Mouse (Mus musculus) lung, adult 18-20 months (tissue): Measurements from ENCODE around the gene Pde9a.

Experiments used
- DNase-seq, 2 experiments: peaks; one replicate each; pipeline ENCODE4 v3.0.0; 2022; ENCODE audit warnings: mixed read lengths in 2 of 2

Gene Pde9a

DNA sequence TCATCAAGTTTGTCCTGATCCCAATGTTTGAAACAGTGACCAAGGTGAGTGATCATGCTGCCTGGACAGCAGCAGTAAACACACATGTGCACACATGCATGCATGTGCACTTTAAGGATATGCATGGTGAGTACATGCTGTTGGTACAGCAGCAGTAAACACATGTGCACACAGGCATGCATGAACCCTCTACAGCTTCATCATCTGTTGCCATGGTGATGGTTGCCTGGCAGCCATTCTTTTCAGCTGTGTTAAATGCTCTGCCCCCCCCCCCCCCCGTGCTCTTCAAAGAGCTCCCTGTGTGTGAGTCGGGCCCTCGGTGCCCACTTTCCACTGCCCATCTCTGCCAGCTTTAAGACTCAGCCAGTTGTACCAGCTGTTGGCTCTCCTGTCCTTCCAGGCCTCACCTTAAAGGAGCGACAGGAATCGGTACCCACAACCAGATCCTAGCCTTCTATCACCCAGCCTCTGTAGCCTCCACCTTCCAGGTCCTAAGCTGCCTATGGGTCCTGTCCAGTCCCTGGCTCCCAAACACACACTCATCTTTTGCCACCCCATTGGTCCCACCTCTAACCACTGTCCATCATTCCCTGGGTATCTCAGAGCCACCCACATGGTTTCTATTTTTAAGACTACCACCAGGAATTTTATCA lies 84.9 kb downstream of the Pde9a start:
- no peak for DNase-seq

DNA sequence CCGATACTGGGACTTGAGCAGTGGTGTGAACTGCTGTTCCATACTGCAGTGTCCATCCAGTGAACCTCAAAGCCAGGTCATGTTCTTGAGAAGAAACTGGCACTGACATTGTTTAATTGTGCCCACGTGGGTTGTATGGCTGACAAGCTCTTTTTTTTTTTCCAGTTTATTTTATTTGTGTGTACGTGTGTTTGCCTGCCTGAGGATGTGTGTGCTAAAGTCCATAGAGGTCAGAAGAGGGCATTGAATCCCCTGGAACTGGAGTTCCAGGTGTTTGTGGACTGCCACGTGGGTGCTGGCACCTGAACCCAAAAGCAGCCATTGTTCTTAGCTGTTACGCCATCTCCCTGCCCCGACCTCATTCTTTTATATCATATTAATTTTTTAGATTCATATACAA lies 88.4 kb downstream of the Pde9a start:
- DNase-seq = no peak

DNA sequence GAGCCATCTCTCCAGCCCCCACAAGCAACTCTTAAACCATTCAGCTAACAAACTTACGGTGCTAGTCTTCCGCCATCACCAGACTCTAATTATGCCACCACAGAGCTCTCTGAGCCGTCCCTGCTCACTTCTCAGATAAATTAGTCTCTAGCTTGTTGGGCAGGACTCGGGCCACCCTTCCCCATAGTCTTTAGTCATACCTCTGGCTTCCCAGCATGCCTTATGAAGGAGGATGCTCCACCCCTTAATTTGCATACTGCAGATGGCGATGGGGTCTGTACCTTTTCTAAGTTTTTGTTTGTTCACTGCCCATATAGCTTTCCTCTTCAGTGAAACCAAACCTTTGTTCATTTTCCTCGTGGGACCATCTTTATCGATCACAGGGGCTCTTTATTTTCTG lies 92.6 kb downstream of the Pde9a start:
- DNase-seq = no peak

GRCm38 (mm10) chr17:31479108-31479844 lies 93.3 kb downstream of the Pde9a start:
- DNase-seq = no peak

GRCm38 (mm10) chr17:31486616-31487198 lies 100.7 kb downstream of the Pde9a start:
- no peak for DNase-seq

DNA sequence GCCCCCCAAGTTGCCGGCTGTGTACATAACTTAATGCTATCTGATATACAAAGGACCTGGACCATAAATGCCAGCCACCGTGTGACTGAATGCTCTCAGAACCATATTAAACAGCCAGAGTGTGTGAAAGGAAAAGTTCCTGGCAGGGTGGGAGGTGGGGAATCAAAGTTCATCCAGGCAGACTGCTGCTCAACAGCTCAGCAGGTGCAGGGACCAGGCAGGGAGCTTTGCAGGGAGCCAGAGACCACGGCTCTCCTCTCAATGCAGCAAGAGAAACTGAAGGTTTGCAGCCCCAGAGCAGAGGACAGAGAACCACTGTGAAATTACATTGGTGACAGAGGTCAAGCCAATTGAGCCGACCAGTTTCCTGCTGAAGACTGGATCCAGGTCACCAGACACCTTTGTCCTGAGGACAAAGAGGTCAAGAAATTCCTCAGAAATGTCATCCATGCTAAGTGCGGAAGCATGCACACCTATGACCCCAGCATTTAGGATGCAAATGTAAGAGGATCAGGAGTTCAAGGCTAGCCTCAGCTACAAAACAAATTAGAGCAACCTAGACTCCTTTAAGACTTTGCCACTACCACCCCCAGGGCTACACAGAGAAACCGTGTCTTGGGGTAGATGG lies 101.5 kb downstream of the Pde9a start:
- no peak for DNase-seq

DNA sequence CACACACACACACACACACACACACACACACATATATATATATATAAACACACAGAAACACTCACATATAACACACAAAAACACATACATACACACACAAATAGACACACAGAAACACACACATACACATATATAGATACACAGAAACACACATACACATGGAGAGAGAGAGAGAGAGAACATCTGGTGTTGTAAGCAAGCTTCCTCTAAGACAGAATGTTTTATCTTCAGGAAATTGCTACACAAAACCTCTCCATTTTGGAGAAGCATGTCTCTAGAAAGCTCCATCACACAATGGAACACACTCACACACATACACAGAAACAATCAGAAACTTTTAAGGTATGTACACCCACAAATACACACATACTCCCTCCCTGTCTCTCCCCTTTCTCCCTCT lies 105.3 kb downstream of the Pde9a start:
- no peak for DNase-seq

DNA sequence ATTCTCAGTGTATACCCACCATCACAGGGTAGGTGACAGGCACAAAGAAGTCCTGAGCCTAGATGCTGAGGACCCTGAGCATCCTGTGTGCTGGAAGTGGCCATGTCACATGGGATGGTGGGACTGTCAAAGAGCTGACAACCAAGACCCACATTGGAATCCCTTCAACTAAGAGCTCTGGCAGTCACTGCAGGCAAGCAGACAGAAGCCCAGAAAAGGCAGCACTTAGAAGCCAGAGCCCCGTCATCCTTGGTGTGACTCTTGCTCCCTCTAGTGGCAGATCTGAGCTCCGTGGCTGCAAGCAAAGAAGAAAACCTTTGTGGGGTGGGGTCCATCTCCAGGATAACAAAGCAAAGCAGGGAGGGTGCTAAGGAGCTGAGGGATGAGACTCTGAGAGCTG lies 106.4 kb downstream of the Pde9a start:
- peak; percentile 68 to 74 for DNase-seq

GRCm38 (mm10) chr17:31494989-31495388 lies 109.0 kb downstream of the Pde9a start:
- DNase-seq = no peak

GRCm38 (mm10) chr17:31497726-31498125 lies 111.7 kb downstream of the Pde9a start:
- no peak for DNase-seq

GRCm38 (mm10) chr17:31499725-31500124 lies 113.7 kb downstream of the Pde9a start:
- DNase-seq = no peak

- DNase-seq = peak; percentile 62 to 70
Measured at GRCm38 (mm10) chr17:31500416-31500815, 114.4 kb downstream of the Pde9a start.

- DNase-seq = no peak
Measured at GRCm38 (mm10) chr17:31500908-31501307, 114.9 kb downstream of the Pde9a start.

- no peak for DNase-seq
Measured at GRCm38 (mm10) chr17:31502261-31502927, 116.4 kb downstream of the Pde9a start.

- no peak for DNase-seq
Measured at GRCm38 (mm10) chr17:31503337-31503736, 117.3 kb downstream of the Pde9a start.

DNA sequence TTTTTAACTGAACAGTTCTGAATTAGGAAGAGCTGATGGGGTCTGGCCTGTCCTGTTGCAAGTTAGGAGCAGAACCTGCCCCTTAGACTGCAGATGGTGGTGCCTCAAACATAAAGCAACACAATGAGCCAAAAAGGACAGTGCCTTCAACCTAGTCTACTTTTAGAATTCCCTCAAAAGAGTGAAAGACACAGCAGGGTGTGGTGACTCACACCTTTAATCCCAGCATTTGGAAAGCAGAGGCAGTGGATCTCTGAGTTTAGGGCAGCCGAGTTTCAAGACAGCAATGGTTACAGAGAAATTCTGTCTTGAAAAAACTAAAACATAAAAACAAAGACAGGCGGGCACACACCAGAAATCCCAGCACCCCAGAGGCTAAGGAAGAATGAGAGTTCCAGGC lies 117.9 kb downstream of the Pde9a start:
- DNase-seq = no peak

DNA sequence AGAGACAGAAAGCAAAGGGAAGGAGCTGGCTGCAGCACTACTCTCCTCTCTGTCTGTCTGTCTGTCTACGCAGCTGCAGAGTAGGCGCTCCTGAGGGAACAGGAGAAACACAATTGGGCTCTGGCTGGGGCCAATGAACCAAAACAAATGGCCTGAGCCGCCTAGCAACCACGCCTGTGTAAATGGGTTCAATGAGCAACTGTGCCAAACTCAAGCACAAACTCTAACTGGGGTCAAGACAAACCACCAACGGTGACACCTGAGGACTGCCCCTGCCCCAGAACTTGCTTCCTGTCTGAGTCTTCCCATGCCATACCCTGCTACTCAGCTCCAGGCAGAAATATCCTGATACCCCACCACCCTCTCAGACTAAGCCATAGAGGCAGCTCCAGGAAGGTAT lies 119.0 kb downstream of the Pde9a start:
- no peak for DNase-seq

GRCm38 (mm10) chr17:31506282-31506681 lies 120.3 kb downstream of the Pde9a start:
- DNase-seq = no peak

DNA sequence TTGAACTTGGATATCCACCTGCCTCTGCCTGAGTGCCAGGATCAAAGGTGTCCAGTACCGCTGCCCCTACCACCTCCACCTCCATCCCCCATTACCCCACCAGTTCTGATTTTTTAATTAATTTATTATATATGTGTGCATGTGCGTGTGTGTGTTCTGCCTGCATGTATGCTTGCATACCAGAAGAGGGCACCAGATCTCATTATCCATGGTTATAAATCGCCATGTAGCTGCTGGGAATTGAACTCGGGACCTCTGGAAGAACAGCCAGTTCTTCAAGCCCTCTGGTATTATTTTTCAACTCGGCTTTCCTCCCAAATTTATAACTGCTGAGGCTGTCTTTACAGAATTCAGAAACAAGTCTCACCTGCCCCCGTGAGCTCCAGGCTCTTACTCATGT lies 124.9 kb downstream of the Pde9a start:
- no peak for DNase-seq

- peak; percentile 83 to 86 for DNase-seq
Measured at GRCm38 (mm10) chr17:31511792-31512495, 125.9 kb downstream of the Pde9a start.

GRCm38 (mm10) chr17:31512593-31512992 lies 126.6 kb downstream of the Pde9a start:
- no peak for DNase-seq

GRCm38 (mm10) chr17:31514696-31515095 lies 128.7 kb downstream of the Pde9a start:
- no peak for DNase-seq
